Mouse (Mus musculus): ENCODE results near the gene Gbp7.

GRCm38 (mm10) chr3:142561045-142561646 is 31.0 kb downstream of the Gbp7 start:
- no peak for TF ChIP-seq CTCF (IDR thresholded peaks at IDR 0.05; ENCODE audit: low read depth)
- no peak for TF ChIP-seq EP300 (IDR thresholded peaks at IDR 0.05; ENCODE audit: low read depth)

All from heart, postnatal 0 days (tissue).